Mouse (Mus musculus) limb, embryonic 11.5 days (tissue): ENCODE measurements around the gene Slit3. TPM values are rescaled to one million over a fixed set of nuclear protein-coding genes. Genes with fewer than 3 reads are reported as not detected.

Experiments
- microRNA counts: library from miRNA; unstranded; fragments of <30 nt; microRNA quantifications from one replicate; lab custom pipeline; 2016
- microRNA-seq: library from miRNA; unstranded; fragments of <30 nt; microRNA quantifications from one replicate; pipeline ENCODE4, GENCODE M21; 2016
- polyA plus RNA-seq: library from polyadenylated mRNA; unstranded; fragments of >200 nt; fragmentation: Nextera tagmentation; extraction: Ambion mirVana; gene quantifications from 2 replicates; pipeline ENCODE4 v1.2.1, GENCODE M21; 2014

The Slit3 gene
- polyA plus RNA-seq, 1 experiment from 2014 or later: 30.6 TPM

MicroRNA genes within 50 kb of the gene (microRNA counts, 519-probe panel; counts per million panel counts)
- microRNA mmu-miR-218 (lab: Ali Mortazavi, UCI): 5,211 counts per million, percentile 85 among the panel's probes with 10 or more counts

Small RNA genes lying within 50 kb of the gene (microRNA-seq; reads per million reads assigned to microRNA genes)
- gene Mir218-2: 70.8 reads per million, percentile 44 among the genes with 10 or more reads in this experiment
